Comparison of ENCODE assay signal across 21 mouse cellular contexts in genomic region chr1:163238950-163239349, GRCm38 (mm10).
DNase-seq lines count a peak whose midpoint lies in the region; ATAC-seq lines count a peak whose summit lies in the region.
"Had no signal": no experiment of that assay in that cellular context is flagged by ENCODE, and none has a peak within 500 bp of the region (broad histone marks: within the 10 kb centered on the region; RNA-seq: fewer than 3 reads in every experiment).

No protein-coding gene starts in this region.

- H3K4me2 ChIP-seq in embryonic facial prominence, embryonic 15.5 days (replicated peaks) = no peak overlapping the region
- H3K4me2 ChIP-seq in limb, embryonic 15.5 days = no peak overlapping the region
- H3K4me2 ChIP-seq: forebrain, embryonic 12.5 days; heart, embryonic 11.5 days; hindbrain, embryonic 13.5 days; intestine, embryonic 15.5 days; stomach, embryonic 15.5 days had no signal

- H3K36me3 ChIP-seq in heart, embryonic 10.5 days = no peaks in the 10 kb centered on the region
- H3K36me3 ChIP-seq in embryonic facial prominence, embryonic 15.5 days = no peaks in the 10 kb centered on the region
- H3K36me3 ChIP-seq in limb, embryonic 15.5 days = no peaks in the 10 kb centered on the region
- H3K36me3 ChIP-seq: forebrain, embryonic 12.5 days; hindbrain, embryonic 13.5 days; intestine, embryonic 15.5 days; stomach, embryonic 15.5 days had no signal

- ATAC-seq in embryonic facial prominence, embryonic 15.5 days (ENCODE audit: insufficient number of reproducible peaks, low FRiP score, low TSS enrichment, low read depth) = no peak; the same call in 1 of the 2 replicates
- no peak for ATAC-seq in limb, embryonic 15.5 days (ENCODE audit: insufficient number of reproducible peaks, low FRiP score, low TSS enrichment, low read depth)
- ATAC-seq: intestine, embryonic 15.5 days; lung, postnatal 0 days had no signal

- no peak overlapping the region for H3K9ac ChIP-seq in embryonic facial prominence, embryonic 15.5 days
- H3K9ac ChIP-seq in limb, embryonic 15.5 days = no peak overlapping the region
- H3K9ac ChIP-seq: forebrain, embryonic 12.5 days; hindbrain, embryonic 13.5 days; intestine, embryonic 15.5 days; stomach, embryonic 15.5 days had no signal

- no peaks in the 10 kb centered on the region for H3K9me3 ChIP-seq in heart, embryonic 10.5 days
- no peaks in the 10 kb centered on the region for H3K9me3 ChIP-seq in embryonic facial prominence, embryonic 15.5 days (replicated peaks)
- no peaks in the 10 kb centered on the region for H3K9me3 ChIP-seq in limb, embryonic 15.5 days
- H3K9me3 ChIP-seq: forebrain, embryonic 12.5 days; hindbrain, embryonic 13.5 days; intestine, embryonic 15.5 days; stomach, embryonic 15.5 days had no signal

- DNase-seq in heart, adult 11 months = peak; percentile 78
- no peak for DNase-seq in heart, embryonic 10.5 days (ENCODE audit: low spot score)
- DNase-seq in embryo, embryonic 10 days (ENCODE audit: low spot score) = peak; percentile 45
- no peak for DNase-seq in thymus, postnatal 36 days
- DNase-seq in cerebellum, adult 9-10 months = no peak
- DNase-seq in spleen, postnatal 4 days (ENCODE audit: low spot score in 2 of 2) = no peak
- DNase-seq: adrenal gland, adult 8-10 months; B cell, adult 2 months; cerebellum, postnatal 14 days; layer of hippocampus, adult 9-11 months; midbrain, embryonic 14.5 days; spleen, adult 18-20 months had no signal

- H3K4me3 ChIP-seq in heart, embryonic 10.5 days = no peak overlapping the region
- no peak overlapping the region for H3K4me3 ChIP-seq in embryonic facial prominence, embryonic 15.5 days (replicated peaks)
- H3K4me3 ChIP-seq in limb, embryonic 15.5 days = no peak overlapping the region
- H3K4me3 ChIP-seq: forebrain, embryonic 12.5 days; hindbrain, embryonic 13.5 days; intestine, embryonic 15.5 days; left cerebral cortex, adult 2 months; stomach, embryonic 15.5 days had no signal

- no peak overlapping the region for H3K27ac ChIP-seq in heart, embryonic 10.5 days
- H3K27ac ChIP-seq in embryonic facial prominence, embryonic 15.5 days (replicated peaks) = peak overlapping the region; percentile 66
- 0 out of 2 replicates have a peak overlapping the region, but pooled peaks have one; percentile 33 for H3K27ac ChIP-seq in limb, embryonic 15.5 days
- H3K27ac ChIP-seq: forebrain, embryonic 12.5 days; hindbrain, embryonic 13.5 days; intestine, embryonic 15.5 days; left cerebral cortex, adult 2 months; stomach, embryonic 15.5 days had no signal

- WGBS in heart, embryonic 10.5 days = 70% methylated on average over 4 of the region's 4 CpGs
- WGBS in embryonic facial prominence, embryonic 15.5 days = 28% methylated on average over 4 of the region's 4 CpGs
- 24% methylated on average over 4 of the region's 4 CpGs for WGBS in limb, embryonic 15.5 days

- no peaks in the 10 kb centered on the region for H3K27me3 ChIP-seq in heart, embryonic 10.5 days (ENCODE audit: insufficient read depth, poor library complexity, severe bottlenecking)
- H3K27me3 ChIP-seq in embryonic facial prominence, embryonic 15.5 days = no peaks in the 10 kb centered on the region
- H3K27me3 ChIP-seq in limb, embryonic 15.5 days = no peaks in the 10 kb centered on the region
- H3K27me3 ChIP-seq: forebrain, embryonic 12.5 days; hindbrain, embryonic 13.5 days; intestine, embryonic 15.5 days; stomach, embryonic 15.5 days had no signal

- no peaks in the 10 kb centered on the region for H3K4me1 ChIP-seq in heart, embryonic 10.5 days
- peaks cover 6% of the 10 kb centered on the region; the same call in 1 of the 2 replicates for H3K4me1 ChIP-seq in embryonic facial prominence, embryonic 15.5 days
- H3K4me1 ChIP-seq in limb, embryonic 15.5 days = no peaks in the 10 kb centered on the region
- H3K4me1 ChIP-seq: forebrain, embryonic 12.5 days; hindbrain, embryonic 13.5 days; intestine, embryonic 15.5 days; stomach, embryonic 15.5 days had no signal

Comparison
In these comparisons a context has a peak if more than half of its experiments do, and no peak if none do; other contexts are left out.
1. DNase-seq: peak in heart, adult 11 months (single experiment) and embryo, embryonic 10 days (single experiment); none in heart, embryonic 10.5 days (single experiment), thymus, postnatal 36 days (0 of 2), cerebellum, adult 9-10 months (single experiment) and spleen, postnatal 4 days (0 of 2).